Mouse (Mus musculus) embryonic facial prominence, embryonic 10.5 days (tissue): ENCODE measurements around the gene Hectd1. TPM values are rescaled to one million over a fixed set of nuclear protein-coding genes. Genes with fewer than 3 reads are reported as not detected.
A peak's percentile ranks its signal among the peaks of the same experiment; 100 is the strongest.

Experiments used
- DNase-seq: peaks from one replicate; pipeline ENCODE4 v3.0.0-alpha.2; 2017; ENCODE audit warnings: low spot score
- H3K27ac ChIP-seq: fragments of 300-500 bp; sonication (generic); replicated peaks from 2 replicates; pipeline ENCODE4 v1.5.1; 2016; ENCODE audit warnings: mild to moderate bottlenecking
- H3K27me3 ChIP-seq: fragments of 300-500 bp; sonication (generic); replicated peaks from 2 replicates; pipeline ENCODE4 v1.6.1; 2016; ENCODE audit warnings: low read depth, mild to moderate bottlenecking; ENCODE audit not compliant: poor library complexity, severe bottlenecking
- H3K36me3 ChIP-seq: fragments of 300-500 bp; sonication (generic); replicated peaks from 2 replicates; pipeline ENCODE4 v1.6.1; 2016; ENCODE audit warnings: mild to moderate bottlenecking, moderate library complexity
- H3K4me1 ChIP-seq: fragments of 300-500 bp; sonication (generic); 2 replicates; pipeline ENCODE4 v1.6.1; 2016
- H3K4me3 ChIP-seq: fragments of 300-500 bp; sonication (generic); 2 replicates; pipeline ENCODE4 v1.5.1; 2016; ENCODE audit warnings: mild to moderate bottlenecking, moderate library complexity
- H3K9me3 ChIP-seq: fragments of 300-500 bp; sonication (generic); 2 replicates; pipeline ENCODE4 v1.6.1; 2016; ENCODE audit warnings: mild to moderate bottlenecking
- WGBS: fragments of 180-500 bp; shearing (Covaris S2); methylation state at CpG from one replicate; pipeline ENCODE4 v1.1.7; 2016; 5-methylcytosine and 5-hydroxymethylcytosine counted together
- polyA plus RNA-seq: library from polyadenylated mRNA; unstranded; fragments of >200 nt; fragmentation: Nextera tagmentation; extraction: Ambion mirVana; gene quantifications from 2 replicates; pipeline ENCODE4 v1.2.1, GENCODE M21; 2016

Gene Hectd1
- polyA plus RNA-seq, 1 experiment from 2014 or later, result 35.1 TPM

- Histone ChIP-seq H3K36me3 (peaks cover 56% of the 10 kb centered on the region), H3K4me1 (no peaks in the 10 kb centered on the region; the same call in 1 of the 2 replicates), H3K27me3 (no peaks in the 10 kb centered on the region), H3K4me3 (no peak overlapping the region), H3K9me3 (no peaks in the 10 kb centered on the region), H3K27ac (no peak overlapping the region)
- WGBS, result 83% methylated on average over 8 of the region's 8 CpGs
- no peak for DNase-seq
Observed at GRCm38 (mm10) chr12:51817815-51818613, 11.3 kb downstream of the Hectd1 start.

GRCm38 (mm10) chr12:51811388-51812140 lies 17.8 kb downstream of the Hectd1 start:
- Histone ChIP-seq H3K4me1 (no peaks in the 10 kb centered on the region), H3K36me3 (peaks cover 52% of the 10 kb centered on the region)
- 84% methylated on average over 5 of the region's 5 CpGs for WGBS

GRCm38 (mm10) chr12:51810564-51810963 lies 18.8 kb downstream of the Hectd1 start:
- Histone ChIP-seq H3K27ac (no peak overlapping the region), H3K4me3 (no peak overlapping the region), H3K4me1 (no peaks in the 10 kb centered on the region), H3K36me3 (peaks cover 52% of the 10 kb centered on the region), H3K9me3 (no peaks in the 10 kb centered on the region), H3K27me3 (no peaks in the 10 kb centered on the region)
- no peak for DNase-seq

More at GRCm38 (mm10) chr12:51811388-51812140, 17.8 kb downstream of the Hectd1 start:
- no peak overlapping the region for H3K4me3 ChIP-seq
- no peak overlapping the region for H3K27ac ChIP-seq
- no peaks in the 10 kb centered on the region for H3K27me3 ChIP-seq
- no peaks in the 10 kb centered on the region for H3K9me3 ChIP-seq
- no peak for DNase-seq

- Histone ChIP-seq H3K27me3 (no peaks in the 10 kb centered on the region), H3K4me1 (no peaks in the 10 kb centered on the region), H3K4me3 (no peak overlapping the region), H3K27ac (no peak overlapping the region), H3K9me3 (no peaks in the 10 kb centered on the region), H3K36me3 (peaks cover 99% of the 10 kb centered on the region)
- WGBS, result 91% methylated on average over 7 of the region's 7 CpGs
- peak; percentile 43 for DNase-seq
Observed at GRCm38 (mm10) chr12:51784842-51785241, 44.5 kb downstream of the Hectd1 start.

GRCm38 (mm10) chr12:51768702-51769101 lies 60.6 kb downstream of the Hectd1 start:
- H3K4me1 ChIP-seq, result no peaks in the 10 kb centered on the region

GRCm38 (mm10) chr12:51767454-51767853 lies 61.9 kb downstream of the Hectd1 start:
- Histone ChIP-seq H3K27ac (no peak overlapping the region), H3K36me3 (peaks cover 89% of the 10 kb centered on the region), H3K27me3 (no peaks in the 10 kb centered on the region), H3K4me3 (no peak overlapping the region), H3K4me1 (no peaks in the 10 kb centered on the region), H3K9me3 (no peaks in the 10 kb centered on the region)
- WGBS, result 94% methylated on average over 4 of the region's 4 CpGs
- no peak for DNase-seq

More at GRCm38 (mm10) chr12:51768702-51769101, 60.6 kb downstream of the Hectd1 start:
- WGBS, result 94% methylated on average over 15 of the region's 15 CpGs
- no peaks in the 10 kb centered on the region for H3K27me3 ChIP-seq
- no peak overlapping the region for H3K4me3 ChIP-seq
- no peak for DNase-seq
- H3K9me3 ChIP-seq, result no peaks in the 10 kb centered on the region
- H3K36me3 ChIP-seq, result peaks cover 88% of the 10 kb centered on the region
- H3K27ac ChIP-seq, result no peak overlapping the region

- Histone ChIP-seq H3K9me3 (no peaks in the 10 kb centered on the region), H3K27ac (no peak overlapping the region), H3K36me3 (peaks cover 98% of the 10 kb centered on the region), H3K27me3 (no peaks in the 10 kb centered on the region), H3K4me3 (no peak overlapping the region), H3K4me1 (no peaks in the 10 kb centered on the region)
- no peak for DNase-seq
- WGBS, result 95% methylated on average over 3 of the region's 3 CpGs
Observed at GRCm38 (mm10) chr12:51759374-51759773, 70.0 kb downstream of the Hectd1 start.

GRCm38 (mm10) chr12:51756599-51756961 lies 72.8 kb downstream of the Hectd1 start:
- H3K9me3 ChIP-seq, result no peaks in the 10 kb centered on the region
- no peaks in the 10 kb centered on the region for H3K4me1 ChIP-seq
- H3K27me3 ChIP-seq, result no peaks in the 10 kb centered on the region
- peaks cover 99% of the 10 kb centered on the region for H3K36me3 ChIP-seq
- DNase-seq, result no peak
- no peak overlapping the region for H3K4me3 ChIP-seq
- no peak overlapping the region for H3K27ac ChIP-seq

- no peaks in the 10 kb centered on the region for H3K27me3 ChIP-seq
- 96% methylated on average over 12 of the region's 12 CpGs for WGBS
- H3K27ac ChIP-seq, result no peak overlapping the region
- H3K36me3 ChIP-seq, result peaks cover 99% of the 10 kb centered on the region
- no peak for DNase-seq
- no peaks in the 10 kb centered on the region for H3K4me1 ChIP-seq
- no peak overlapping the region for H3K4me3 ChIP-seq
- H3K9me3 ChIP-seq, result no peaks in the 10 kb centered on the region
Observed at GRCm38 (mm10) chr12:51755938-51756598, 73.3 kb downstream of the Hectd1 start.

- WGBS, result 92% methylated on average over 2 of the region's 2 CpGs
Observed at GRCm38 (mm10) chr12:51747348-51747747, 82.0 kb downstream of the Hectd1 start.

GRCm38 (mm10) chr12:51744957-51745356 lies 84.4 kb downstream of the Hectd1 start:
- 60% methylated on average over 6 of the region's 6 CpGs for WGBS
- Histone ChIP-seq H3K4me3 (no peak overlapping the region), H3K36me3 (peaks cover 85% of the 10 kb centered on the region), H3K27ac (no peak overlapping the region), H3K4me1 (no peaks in the 10 kb centered on the region), H3K27me3 (no peaks in the 10 kb centered on the region), H3K9me3 (no peaks in the 10 kb centered on the region)
- no peak for DNase-seq

More at GRCm38 (mm10) chr12:51747348-51747747, 82.0 kb downstream of the Hectd1 start:
- Histone ChIP-seq H3K27ac (no peak overlapping the region), H3K36me3 (peaks cover 95% of the 10 kb centered on the region), H3K9me3 (no peaks in the 10 kb centered on the region), H3K27me3 (no peaks in the 10 kb centered on the region), H3K4me1 (no peaks in the 10 kb centered on the region), H3K4me3 (no peak overlapping the region)
- no peak for DNase-seq

GRCm38 (mm10) chr12:51741690-51742089 lies 87.6 kb downstream of the Hectd1 start:
- peaks cover 58% of the 10 kb centered on the region for H3K36me3 ChIP-seq
- 82% methylated on average over 6 of the region's 6 CpGs for WGBS
- H3K4me1 ChIP-seq, result no peaks in the 10 kb centered on the region
- H3K27me3 ChIP-seq, result no peaks in the 10 kb centered on the region
- DNase-seq, result peak; percentile 45
- H3K27ac ChIP-seq, result no peak overlapping the region
- H3K9me3 ChIP-seq, result no peaks in the 10 kb centered on the region
- no peak overlapping the region for H3K4me3 ChIP-seq
